Mouse (Mus musculus): ENCODE results near the gene Serpina9.

DNA sequence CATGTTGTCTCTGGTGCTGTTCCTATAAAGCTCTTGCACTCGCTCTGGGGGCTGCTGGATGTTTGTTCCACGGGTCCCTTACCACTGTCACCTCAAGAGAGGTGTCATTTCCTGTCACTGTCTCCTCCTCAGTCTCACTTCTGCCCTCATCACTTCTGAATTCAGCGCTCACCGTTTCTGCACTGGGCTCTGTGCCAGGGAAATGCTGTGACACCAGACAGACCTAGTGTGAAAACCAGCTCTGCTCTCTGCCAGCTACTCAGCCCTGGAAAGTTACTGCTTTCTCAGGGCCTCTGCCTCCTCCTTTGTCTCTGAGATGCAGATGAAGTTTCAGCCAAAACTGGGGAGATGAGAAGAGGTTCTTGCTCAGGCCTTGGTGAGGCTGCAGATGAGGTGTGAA is 43.5 kb upstream of the Serpina9 start:
- TF ChIP-seq GATA1 (IDR thresholded peaks at IDR 0.05; ENCODE audit: low read length) (no peak), TAL1 (IDR thresholded peaks at IDR 0.05; ENCODE audit: low read length) (no peak)

All from erythroblast, embryonic 14.5 days (primary cell).